In genomic region chr4:141570004-141570403, GRCm38 (mm10) we compare ENCODE assay signal across 11 mouse cellular contexts. TPM values are rescaled to one million over a fixed set of nuclear protein-coding genes. Genes with fewer than 3 reads are reported as not detected.
DNase-seq lines count a peak whose midpoint lies in the region; ATAC-seq and TF ChIP-seq lines count a peak whose summit lies in the region.
"Had no signal": no experiment of that assay in that cellular context is flagged by ENCODE, and none has a peak within 500 bp of the region (broad histone marks: within the 10 kb centered on the region; RNA-seq: fewer than 3 reads in every experiment).

No protein-coding gene starts in this region.

- H3K4me1 ChIP-seq in E14TG2a.4 (replicated peaks; ENCODE audit: low read depth, low read length), result peaks cover 81% of the 10 kb centered on the region
- peaks cover 5% of the 10 kb centered on the region; the same call in 1 of the 2 replicates for H3K4me1 ChIP-seq in heart, postnatal 0 days (ENCODE audit: control insufficient read depth, insufficient read depth)
- H3K4me1 ChIP-seq in hindbrain, embryonic 14.5 days (replicated peaks; ENCODE audit: control insufficient read depth, insufficient read depth, low read length), result no peaks in the 10 kb centered on the region

- H3K4me3 ChIP-seq in E14TG2a.4 (replicated peaks; ENCODE audit: low read length), result peak overlapping the region; percentile 52
- no peak overlapping the region for H3K4me3 ChIP-seq in heart, postnatal 0 days (ENCODE audit: low read depth, low read length)
- no peak overlapping the region for H3K4me3 ChIP-seq in hindbrain, embryonic 14.5 days (replicated peaks; ENCODE audit: low read length)
- H3K4me3 ChIP-seq: limb, embryonic 15.5 days had no signal

- ATAC-seq in heart, postnatal 0 days (ENCODE audit: insufficient read depth, low read depth), result peak; percentile 79
- ATAC-seq in hindbrain, embryonic 14.5 days (ENCODE audit: low FRiP score), result no peak
- ATAC-seq: inflammation-experienced regulatory T-cells, adult 6 months had no signal

- no peak overlapping the region for H3K9ac ChIP-seq in heart, postnatal 0 days (replicated peaks; ENCODE audit: low read depth, low read length)
- no peak overlapping the region for H3K9ac ChIP-seq in hindbrain, embryonic 14.5 days
- H3K9ac ChIP-seq: limb, embryonic 15.5 days had no signal

- DNase-seq in gastrocnemius, adult 18-20 months (ENCODE audit: low spot score), result peak; percentile 50
- no peak for DNase-seq in gastrocnemius, postnatal 14 days
- DNase-seq in heart, postnatal 0 days (ENCODE audit: low spot score), result no peak
- DNase-seq in lung, adult 18-20 months, result peak; percentile 79 to 86
- DNase-seq in testis, postnatal 10 days (ENCODE audit: low spot score), result no peak
- no peak for DNase-seq in urinary bladder, postnatal 10 days (ENCODE audit: low spot score)
- no peak for DNase-seq in hindbrain, embryonic 14.5 days (ENCODE audit: low spot score)
- DNase-seq: right cerebral cortex, postnatal 14 days had no signal

- H3K27ac ChIP-seq in heart, postnatal 0 days (ENCODE audit: low read depth), result peak overlapping the region; percentile 34; the same call in 1 of the 2 replicates
- no peak overlapping the region for H3K27ac ChIP-seq in hindbrain, embryonic 14.5 days
- H3K27ac ChIP-seq: limb, embryonic 15.5 days had no signal

- peaks cover 13% of the 10 kb centered on the region for H3K36me3 ChIP-seq in E14TG2a.4 (ENCODE audit: insufficient read depth, low read length)
- H3K36me3 ChIP-seq in heart, postnatal 0 days (replicated peaks; ENCODE audit: control insufficient read depth, insufficient read depth, low read length), result no peaks in the 10 kb centered on the region
- H3K36me3 ChIP-seq in hindbrain, embryonic 14.5 days (replicated peaks; ENCODE audit: control insufficient read depth, insufficient read depth), result no peaks in the 10 kb centered on the region
- H3K36me3 ChIP-seq: limb, embryonic 15.5 days had no signal

- intact Hi-C loops in gastrocnemius, postnatal 14 days (cut with DNase I; ENCODE audit: low total_unique reads), result no loop called here

- no peaks in the 10 kb centered on the region for H3K9me3 ChIP-seq in E14TG2a.4 (ENCODE audit: low read length)
- no peaks in the 10 kb centered on the region for H3K9me3 ChIP-seq in heart, postnatal 0 days (replicated peaks; ENCODE audit: control insufficient read depth, low read length)
- H3K9me3 ChIP-seq in hindbrain, embryonic 14.5 days (ENCODE audit: control insufficient read depth, low read length), result no peaks in the 10 kb centered on the region
- H3K9me3 ChIP-seq: limb, embryonic 15.5 days had no signal

- H3K27me3 ChIP-seq in E14TG2a.4 (ENCODE audit: insufficient read depth, low read length), result no peaks in the 10 kb centered on the region
- H3K27me3 ChIP-seq in heart, postnatal 0 days (ENCODE audit: control insufficient read depth, insufficient read depth, low read length), result no peaks in the 10 kb centered on the region
- no peaks in the 10 kb centered on the region for H3K27me3 ChIP-seq in hindbrain, embryonic 14.5 days (ENCODE audit: control insufficient read depth, insufficient read depth, low read length)
- H3K27me3 ChIP-seq: limb, embryonic 15.5 days had no signal

- no peak overlapping the region for H3K4me2 ChIP-seq in heart, postnatal 0 days (ENCODE audit: low read depth, low read length)
- H3K4me2 ChIP-seq in hindbrain, embryonic 14.5 days (replicated peaks), result no peak overlapping the region
- H3K4me2 ChIP-seq: limb, embryonic 15.5 days had no signal

- no peak for TF ChIP-seq CTCF in E14TG2a.4 (conservative IDR thresholded peaks at IDR 0.05; ENCODE audit: low read length)
- no peak for TF ChIP-seq CTCF in heart, postnatal 0 days (IDR thresholded peaks at IDR 0.05; ENCODE audit: low read depth)

- peak; percentile 84; the same call in 1 of the 2 replicates for TF ChIP-seq EP300 in heart, postnatal 0 days (IDR thresholded peaks at IDR 0.05; ENCODE audit: low read depth)

- 29% methylated on average over 6 of the region's 6 CpGs for WGBS in heart, postnatal 0 days
- 62% methylated on average over 6 of the region's 6 CpGs for WGBS in hindbrain, embryonic 14.5 days

RNA-seq across cellular contexts. Expression of gene Spen, which starts 31.6 kb away (rescaled TPM):
- 10 to 100 TPM; 21.4 to 21.9 TPM for total RNA-seq in gastrocnemius, adult 18-20 months (2021)
- total RNA-seq in gastrocnemius, postnatal 14 days (2021), result 10 to 100 TPM; 20.1 to 22.1 TPM
- 2.3 and 5.9 TPM in 2 replicates for total RNA-seq in heart, postnatal 0 days (2014; rRNA removed; ENCODE audit: low replicate concordance)
- polyA plus RNA-seq in heart, postnatal 0 days (2015; fragmentation: Nextera tagmentation; extraction: Ambion mirVana), result 4.3 and 4.9 TPM in 2 replicates
- polyA plus RNA-seq in hindbrain, embryonic 14.5 days (2014; fragmentation: Nextera tagmentation; extraction: Ambion mirVana), result 20.3 and 20.4 TPM in 2 replicates

RNA-seq across cellular contexts. Expression of gene Fblim1, which starts 35.9 kb away (rescaled TPM):
- 1 to 10 TPM in 1 of 2 experiments, under 1 TPM in 1; 0.90 to 1.1 TPM for total RNA-seq in gastrocnemius, adult 18-20 months (2021)
- 1 to 10 TPM; 2.5 to 3.9 TPM for total RNA-seq in gastrocnemius, postnatal 14 days (2021)
- 48.3 and 61.5 TPM in 2 replicates for total RNA-seq in heart, postnatal 0 days (2014; rRNA removed; ENCODE audit: low replicate concordance)
- polyA plus RNA-seq in heart, postnatal 0 days (2015; fragmentation: Nextera tagmentation; extraction: Ambion mirVana), result 47.1 and 57.5 TPM in 2 replicates
- 41.3 and 43.6 TPM in 2 replicates for polyA plus RNA-seq in hindbrain, embryonic 14.5 days (2014; fragmentation: Nextera tagmentation; extraction: Ambion mirVana)

RNA-seq across cellular contexts. Expression of gene Tmem82, which starts 48.4 kb away (rescaled TPM):
- total RNA-seq in gastrocnemius, adult 18-20 months (2021), result under 1 TPM; 0.55 to 0.62 TPM
- total RNA-seq in gastrocnemius, postnatal 14 days (2021), result 1 to 10 TPM in 1 of 2 experiments, under 1 TPM in 1; 0.66 to 1.8 TPM
- total RNA-seq in heart, postnatal 0 days (2014; rRNA removed; ENCODE audit: low replicate concordance), result 0.89 and 6.1 TPM in 2 replicates
- 6.8 and 7.3 TPM in 2 replicates for polyA plus RNA-seq in heart, postnatal 0 days (2015; fragmentation: Nextera tagmentation; extraction: Ambion mirVana)
- 0.17 TPM in 1 of 2 replicates, not detected in the other for polyA plus RNA-seq in hindbrain, embryonic 14.5 days (2014; fragmentation: Nextera tagmentation; extraction: Ambion mirVana)

RNA-seq across cellular contexts. Expression of gene Slc25a34, which starts 53.6 kb away (rescaled TPM):
- total RNA-seq in gastrocnemius, adult 18-20 months (2021), result 10 to 100 TPM; 13.3 to 15.7 TPM
- 10 to 100 TPM in 1 of 2 experiments, 1 to 10 TPM in 1; 9.0 to 17.7 TPM for total RNA-seq in gastrocnemius, postnatal 14 days (2021)
- 12.8 and 56.2 TPM in 2 replicates for total RNA-seq in heart, postnatal 0 days (2014; rRNA removed; ENCODE audit: low replicate concordance)
- polyA plus RNA-seq in heart, postnatal 0 days (2015; fragmentation: Nextera tagmentation; extraction: Ambion mirVana), result 17.9 and 20.6 TPM in 2 replicates
- polyA plus RNA-seq in hindbrain, embryonic 14.5 days (2014; fragmentation: Nextera tagmentation; extraction: Ambion mirVana), result not detected in 2 replicates

Comparison
In these comparisons a context has a peak if more than half of its experiments do, and no peak if none do; other contexts are left out.
1. DNase-seq: peak in gastrocnemius, adult 18-20 months (single experiment) and lung, adult 18-20 months (2 of 2); none in gastrocnemius, postnatal 14 days (single experiment), heart, postnatal 0 days (single experiment), testis, postnatal 10 days (single experiment), urinary bladder, postnatal 10 days (single experiment) and hindbrain, embryonic 14.5 days (single experiment).
2. RNA of gene Fblim1, which starts 35.9 kb away (total RNA-seq): 48.3 to 61.5 TPM in heart, postnatal 0 days; 2.5 to 3.9 TPM in gastrocnemius, postnatal 14 days and 0.90 to 1.1 TPM in gastrocnemius, adult 18-20 months; every median in the first group is over 10 times any median in the second.